Mouse (Mus musculus) R1 (cell line): ENCODE measurements at regions not wholly inside any gene's neighbourhood (a gene's known extent, or its start where the extent isn't known, plus 50 kb on each side); places are given as distances from the start of the nearest gene placed in this dataset.

Experiments used
- DNase-seq: peaks from one replicate; pipeline ENCODE4 v3.0.0-alpha.2; 2018; ENCODE audit warnings: low read depth, low spot score

DNA sequence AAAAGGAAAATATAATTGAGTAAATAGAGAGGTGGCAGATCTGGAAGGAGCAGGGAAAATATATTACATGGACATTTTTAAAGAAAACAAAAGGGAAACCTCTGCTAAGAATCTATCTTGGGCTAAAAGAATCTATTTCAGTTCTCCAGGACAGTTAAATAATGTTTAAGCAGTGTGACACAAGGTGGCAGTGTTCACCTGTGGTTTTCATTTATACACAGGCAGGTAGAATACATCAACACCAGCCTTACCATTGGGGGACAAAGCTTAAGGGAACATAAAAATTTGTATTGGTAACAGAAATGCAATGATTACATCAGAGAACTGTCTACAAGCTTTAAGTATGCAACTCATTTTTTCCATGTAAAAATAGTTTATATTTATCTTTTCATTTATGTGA, 78.2 kb upstream of the Cldn34d start:
- DNase-seq: peak; percentile 12
